18 mouse cellular contexts compared by ENCODE assay signal in genomic region chr4:33581180-33581591, GRCm38 (mm10).
DNase-seq lines count a peak whose midpoint lies in the region; TF ChIP-seq lines count a peak whose summit lies in the region.
"Had no signal": no experiment of that assay in that cellular context is flagged by ENCODE, and none has a peak within 500 bp of the region (broad histone marks: within the 10 kb centered on the region; RNA-seq: fewer than 3 reads in every experiment).

No protein-coding gene starts in this region.

- no peaks in the 10 kb centered on the region for H3K27me3 ChIP-seq in MEL (ENCODE audit: control insufficient read depth in 1 of 2, insufficient read depth in 2 of 2, low read length in 2 of 2)
- H3K27me3 ChIP-seq: forebrain, embryonic 13.5 days; liver, embryonic 15.5 days had no signal

- WGBS in lung, adult 2 months = 60% methylated on average over 15 of the region's 15 CpGs

- H3K9me3 ChIP-seq in MEL (replicated peaks; ENCODE audit: insufficient read depth, low read length) = no peaks in the 10 kb centered on the region
- H3K9me3 ChIP-seq: heart, embryonic 15.5 days; liver, embryonic 15.5 days had no signal

- no peak for TF ChIP-seq EP300 in MEL (IDR thresholded peaks at IDR 0.05; ENCODE audit: low read depth in 1 of 2, low read length in 2 of 2)

- H3K79me2 ChIP-seq in MEL (ENCODE audit: control insufficient read depth, insufficient read depth, low read length, poor library complexity) = no peaks in the 10 kb centered on the region

- TF ChIP-seq RAD21 in MEL (IDR thresholded peaks at IDR 0.05; ENCODE audit: low read depth, low read length) = no peak

- intact Hi-C loops in gastrocnemius, adult 2 months (cut with DNase I) = loop anchor here (10.0 kb wide), 1 partner anchor 166 kb away; no protein-coding TSS in a partner anchor
- intact Hi-C loops in gastrocnemius, postnatal 36 days (cut with DNase I) = loop anchor here (10.0 kb wide), 1 partner anchor 176 kb away; no protein-coding TSS in a partner anchor
- intact Hi-C loops in gastrocnemius, postnatal 14 days (cut with DNase I; ENCODE audit: low total_unique reads) = no loop called here

- H3K4me1 ChIP-seq in lung, adult 2 months (ENCODE audit: control insufficient read depth, insufficient read depth, low read length) = no peaks in the 10 kb centered on the region
- H3K4me1 ChIP-seq in MEL (ENCODE audit: control insufficient read depth in 1 of 2, insufficient read depth in 2 of 2, low read length in 2 of 2) = peaks cover 5 to 12% of the 10 kb centered on the region in 2 experiments; a peak in 3 of 4 replicates
- H3K4me1 ChIP-seq: liver, embryonic 15.5 days; megakaryocyte, embryonic 14.5 days had no signal

- peak overlapping the region; percentile 41 for H3K4me3 ChIP-seq in gastrocnemius, adult 2 months
- H3K4me3 ChIP-seq in lung, adult 2 months (replicated peaks; ENCODE audit: extremely low read depth, low read depth, low read length) = no peak overlapping the region
- H3K4me3 ChIP-seq in MEL (ENCODE audit: control insufficient read depth in 1 of 2, insufficient read depth in 1 of 2, low read depth in 2 of 2, low read length in 2 of 2) = peak overlapping the region; percentile 45 to 51
- H3K4me3 ChIP-seq: forebrain, embryonic 13.5 days; heart, embryonic 15.5 days; liver, embryonic 15.5 days; megakaryocyte, embryonic 14.5 days had no signal

- DNase-seq in gastrocnemius, adult 2 months = peak; percentile 57
- no peak for DNase-seq in gastrocnemius, postnatal 36 days
- peak; percentile 21 to 55 for DNase-seq in lung, postnatal 4 days
- DNase-seq in lung, adult 2 months = no peak
- DNase-seq in MEL (ENCODE audit: low read depth, low spot score) = peak; percentile 56
- DNase-seq in gastrocnemius, postnatal 14 days = peak; percentile 41
- no peak for DNase-seq in kidney, postnatal 4 days
- no peak for DNase-seq in heart, adult 9 months (ENCODE audit: low spot score in 2 of 2)
- DNase-seq: adrenal gland, postnatal 36 days; cerebellum, adult 18-20 months; heart, adult 18-20 months; heart, postnatal 4 days; right cerebral cortex, postnatal 4 days; thymus, postnatal 14 days had no signal

- TF ChIP-seq POLR2A in lung, adult 2 months (IDR thresholded peaks at IDR 0.05; ENCODE audit: borderline replicate concordance, extremely low read depth, low read depth, low read length) = no peak
- TF ChIP-seq POLR2A in MEL (IDR thresholded peaks at IDR 0.05; ENCODE audit: control insufficient read depth in 1 of 2, insufficient read depth in 1 of 2, low read depth in 1 of 2, low read length in 2 of 2, poor library complexity in 1 of 2) = no peak

- 0 out of 2 replicates have a peak overlapping the region, but pooled peaks have one; percentile 35 for H3K27ac ChIP-seq in gastrocnemius, adult 2 months
- H3K27ac ChIP-seq in MEL (ENCODE audit: control insufficient read depth, low read depth, low read length) = peak overlapping the region; percentile 5; the same call in 1 of the 2 replicates
- H3K27ac ChIP-seq: forebrain, embryonic 13.5 days; heart, embryonic 15.5 days; liver, embryonic 15.5 days had no signal

- TF ChIP-seq CTCF in gastrocnemius, adult 2 months (IDR thresholded peaks at IDR 0.05) = no peak
- no peak for TF ChIP-seq CTCF in lung, adult 2 months (IDR thresholded peaks at IDR 0.05; ENCODE audit: insufficient read depth, low read length)
- no peak for TF ChIP-seq CTCF in MEL (IDR thresholded peaks at IDR 0.05 in 2 of 3, conservative IDR thresholded peaks at IDR 0.05 in 1 of 3; ENCODE audit: control insufficient read depth in 1 of 3, insufficient read depth in 1 of 3, low read depth in 2 of 3, low read length in 3 of 3, poor library complexity in 1 of 3, severe bottlenecking in 1 of 3)

- peaks cover 0 to 2% of the 10 kb centered on the region in 2 experiments; a peak in 2 of 4 replicates for H3K36me3 ChIP-seq in MEL (ENCODE audit: control insufficient read depth in 1 of 2, insufficient read depth in 2 of 2, low read length in 2 of 2)
- H3K36me3 ChIP-seq: heart, embryonic 15.5 days; liver, embryonic 15.5 days had no signal

- H3K9ac ChIP-seq in MEL (ENCODE audit: control insufficient read depth, low read depth, low read length, poor library complexity, severe bottlenecking) = peak overlapping the region; percentile 38
- H3K9ac ChIP-seq: forebrain, embryonic 13.5 days; heart, embryonic 15.5 days; liver, embryonic 15.5 days had no signal

TF ChIP-seq in MEL, 35 proteins besides CTCF, POLR2A, EP300 and RAD21:
- TF ChIP-seq MYC (IDR thresholded peaks at IDR 0.05; ENCODE audit: low read depth, low read length) (no peak), BHLHE40 (IDR thresholded peaks at IDR 0.05; ENCODE audit: borderline replicate concordance, low read depth, low read length) (peak; percentile 49; the same call in 1 of the 2 replicates)

Comparison
In these comparisons a context has a peak if more than half of its experiments do, and no peak if none do; other contexts are left out.
1. DNase-seq: peak in gastrocnemius, adult 2 months (single experiment), lung, postnatal 4 days (2 of 2), MEL (single experiment) and gastrocnemius, postnatal 14 days (single experiment); none in gastrocnemius, postnatal 36 days (0 of 2), lung, adult 2 months (single experiment), kidney, postnatal 4 days (0 of 2) and heart, adult 9 months (0 of 2).